Mouse (Mus musculus): Measurements from ENCODE around the gene 1700069L16Rik. TPM values are rescaled to one million over a fixed set of nuclear protein-coding genes. Genes with fewer than 3 reads are reported as not detected.

1700069L16Rik gene
- not detected in 2 replicates for polyA plus RNA-seq (2015; fragmentation: Nextera tagmentation; extraction: Ambion mirVana)

DNA sequence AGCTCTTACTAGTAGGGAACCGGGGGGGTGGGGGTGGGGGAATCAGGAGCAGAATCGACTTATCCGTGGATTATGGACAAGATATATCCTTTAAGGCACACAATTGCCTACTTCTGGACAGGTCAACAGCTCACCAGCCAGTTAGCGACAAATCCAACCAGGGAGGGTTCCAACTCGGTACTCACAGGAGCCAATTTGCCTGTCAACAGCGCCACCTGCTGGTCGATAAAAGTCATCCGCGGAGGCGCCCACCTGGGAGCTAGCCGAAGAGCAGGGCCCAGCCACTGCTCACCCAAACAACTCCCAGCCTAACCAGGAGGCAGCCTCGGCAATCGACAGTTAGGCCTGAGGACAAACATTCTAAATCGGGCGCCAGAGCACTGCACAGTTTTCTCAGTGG is at the start of gene 1700069L16Rik:
Gene 1700069L16Rik (minus strand): TSS at position 327 of the 400 bp plus-strand sequence.
- Histone ChIP-seq H3K4me3 (ENCODE audit: low read length) (no peak within 1 kb of the TSS), H3K9me3 (ENCODE audit: control insufficient read depth, low read length) (no peaks in the 10 kb centered on the region), H3K36me3 (ENCODE audit: control insufficient read depth, insufficient read depth, low read length) (no peaks in the 10 kb centered on the region), H3K27me3 (replicated peaks; ENCODE audit: control insufficient read depth, insufficient read depth, low read length) (no peaks in the 10 kb centered on the region), H3K4me1 (ENCODE audit: control insufficient read depth, insufficient read depth, low read depth, low read length) (peaks cover 6% of the 10 kb centered on the region; the same call in 1 of the 2 replicates), H3K9ac (ENCODE audit: low read depth, low read length) (no peak within 1 kb of the TSS), H3K4me2 (ENCODE audit: low read length) (no peak within 1 kb of the TSS), H3K27ac (ENCODE audit: low read depth, low read length) (peak within 1 kb of the TSS; percentile 50; the same call in 1 of the 2 replicates)
- 6% methylated on average over 15 of the region's 15 CpGs for WGBS
- peak; percentile 80 for ATAC-seq

DNA sequence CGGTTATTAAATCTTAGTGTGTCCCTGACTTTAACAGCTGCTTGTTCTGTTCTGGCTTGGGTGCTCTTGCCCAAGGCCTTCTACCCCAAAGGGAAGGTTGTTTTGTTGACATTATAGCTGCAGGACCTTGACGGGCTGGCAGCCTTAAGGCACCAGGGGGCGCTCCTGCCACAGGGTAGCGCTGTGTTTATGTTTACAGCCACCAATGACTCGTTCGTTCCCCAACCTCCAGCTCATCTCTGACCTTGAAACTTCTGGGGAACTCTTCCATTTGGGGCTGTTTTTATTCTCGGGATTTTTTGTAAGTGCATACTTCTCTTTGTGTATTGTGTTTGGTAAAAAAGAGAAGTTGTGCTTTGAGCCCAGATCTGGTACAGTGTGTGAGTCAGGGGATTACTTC is 49.1 kb upstream of the 1700069L16Rik start:
- Histone ChIP-seq H3K27me3 (replicated peaks; ENCODE audit: control insufficient read depth, insufficient read depth, low read length) (no peaks in the 10 kb centered on the region), H3K27ac (ENCODE audit: low read depth, low read length) (no peak overlapping the region), H3K36me3 (ENCODE audit: control insufficient read depth, insufficient read depth, low read length) (peaks cover 14% of the 10 kb centered on the region; the same call in 1 of the 2 replicates), H3K4me3 (ENCODE audit: low read length) (peak overlapping the region; percentile 91), H3K4me2 (ENCODE audit: low read length) (peak overlapping the region; percentile 94), H3K9me3 (ENCODE audit: control insufficient read depth, low read length) (no peaks in the 10 kb centered on the region), H3K9ac (ENCODE audit: low read depth, low read length) (no peak overlapping the region), H3K4me1 (ENCODE audit: control insufficient read depth, insufficient read depth, low read depth, low read length) (peaks cover 27% of the 10 kb centered on the region)
- no peak for ATAC-seq
- under 1% methylated on average over 7 of the region's 7 CpGs for WGBS

- Histone ChIP-seq H3K9ac (ENCODE audit: low read depth, low read length) (peak overlapping the region; percentile 93), H3K4me2 (ENCODE audit: low read length) (peak overlapping the region; percentile 94), H3K27me3 (replicated peaks; ENCODE audit: control insufficient read depth, insufficient read depth, low read length) (no peaks in the 10 kb centered on the region), H3K36me3 (ENCODE audit: control insufficient read depth, insufficient read depth, low read length) (peaks cover 16% of the 10 kb centered on the region), H3K9me3 (ENCODE audit: control insufficient read depth, low read length) (no peaks in the 10 kb centered on the region), H3K4me1 (ENCODE audit: control insufficient read depth, insufficient read depth, low read depth, low read length) (peaks cover 27% of the 10 kb centered on the region), H3K27ac (ENCODE audit: low read depth, low read length) (peak overlapping the region; percentile 99), H3K4me3 (ENCODE audit: low read length) (peak overlapping the region; percentile 91)
- 2% methylated on average over 26 of the region's 38 CpGs for WGBS
- peak; percentile 50 for ATAC-seq
These were observed 48.4 kb upstream of the 1700069L16Rik start for GRCm38 (mm10) chr5:113772905-113773519.

- peak within 1 kb of the TSS; percentile 91 for H3K4me3 ChIP-seq (ENCODE audit: low read length)
- WGBS, result under 1% methylated on average over 39 of the region's 49 CpGs
These were observed 47.9 kb upstream of the 1700069L16Rik start, which contains the start of the genes Sart3 and Iscu for GRCm38 (mm10) chr5:113772450-113772895. Gene Sart3, minus strand, starts transcription at chr5:113772510. Gene Iscu, plus strand, starts transcription at chr5:113772748.

GRCm38 (mm10) chr5:113771213-113772162 is 46.9 kb upstream of the 1700069L16Rik start:
- H3K4me2 ChIP-seq (ENCODE audit: low read length), result peak overlapping the region; percentile 94
- H3K9ac ChIP-seq (ENCODE audit: low read depth, low read length), result peak overlapping the region; percentile 93
- under 1% methylated on average over 86 of the region's 97 CpGs for WGBS
- H3K4me3 ChIP-seq (ENCODE audit: low read length), result peak overlapping the region; percentile 91
- H3K27me3 ChIP-seq (replicated peaks; ENCODE audit: control insufficient read depth, insufficient read depth, low read length), result no peaks in the 10 kb centered on the region
- H3K9me3 ChIP-seq (ENCODE audit: control insufficient read depth, low read length), result no peaks in the 10 kb centered on the region
- H3K27ac ChIP-seq (ENCODE audit: low read depth, low read length), result peak overlapping the region; percentile 99
- H3K4me1 ChIP-seq (ENCODE audit: control insufficient read depth, insufficient read depth, low read depth, low read length), result peaks cover 27% of the 10 kb centered on the region
- ATAC-seq, result peak; percentile 80
- peaks cover 11% of the 10 kb centered on the region for H3K36me3 ChIP-seq (ENCODE audit: control insufficient read depth, insufficient read depth, low read length)

More at GRCm38 (mm10) chr5:113772450-113772895, 47.9 kb upstream of the 1700069L16Rik start, which contains the start of the genes Sart3 and Iscu:
- Histone ChIP-seq H3K27ac (ENCODE audit: low read depth, low read length) (peak within 1 kb of the TSS; percentile 99), H3K9ac (ENCODE audit: low read depth, low read length) (peak within 1 kb of the TSS; percentile 93), H3K4me1 (ENCODE audit: control insufficient read depth, insufficient read depth, low read depth, low read length) (peaks cover 27% of the 10 kb centered on the region), H3K9me3 (ENCODE audit: control insufficient read depth, low read length) (no peaks in the 10 kb centered on the region), H3K4me2 (ENCODE audit: low read length) (peak within 1 kb of the TSS; percentile 94), H3K36me3 (ENCODE audit: control insufficient read depth, insufficient read depth, low read length) (peaks cover 17% of the 10 kb centered on the region), H3K27me3 (replicated peaks; ENCODE audit: control insufficient read depth, insufficient read depth, low read length) (no peaks in the 10 kb centered on the region)
- ATAC-seq, result peak; percentile 88

DNA sequence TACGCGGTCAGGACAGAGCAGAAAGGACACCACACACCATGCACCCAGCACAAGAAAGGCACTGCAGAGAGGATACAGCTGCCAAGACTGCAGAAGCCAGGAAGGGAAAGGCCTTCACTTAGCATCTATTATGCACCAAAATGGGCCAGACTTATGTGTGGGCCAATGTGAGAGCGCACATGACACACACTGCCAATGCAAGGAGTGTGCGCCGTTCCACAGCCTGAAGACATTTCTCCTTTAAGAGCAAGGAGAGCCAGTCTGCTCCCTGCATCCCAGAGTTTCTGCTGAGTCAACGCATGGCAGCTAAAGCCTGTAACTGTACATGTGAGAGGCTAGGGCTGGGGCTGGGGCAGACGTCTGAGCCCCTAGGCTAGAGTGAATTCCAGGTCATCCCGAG is 44.2 kb upstream of the 1700069L16Rik start:
- Histone ChIP-seq H3K27ac (ENCODE audit: low read depth, low read length) (no peak overlapping the region), H3K27me3 (replicated peaks; ENCODE audit: control insufficient read depth, insufficient read depth, low read length) (no peaks in the 10 kb centered on the region), H3K36me3 (ENCODE audit: control insufficient read depth, insufficient read depth, low read length) (peaks cover 3% of the 10 kb centered on the region), H3K9me3 (ENCODE audit: control insufficient read depth, low read length) (no peaks in the 10 kb centered on the region), H3K9ac (ENCODE audit: low read depth, low read length) (no peak overlapping the region), H3K4me3 (ENCODE audit: low read length) (no peak overlapping the region), H3K4me1 (ENCODE audit: control insufficient read depth, insufficient read depth, low read depth, low read length) (peaks cover 25% of the 10 kb centered on the region), H3K4me2 (ENCODE audit: low read length) (no peak overlapping the region)
- 88% methylated on average over 8 of the region's 8 CpGs for WGBS
- no peak for ATAC-seq

GRCm38 (mm10) chr5:113765641-113766526 is 41.3 kb upstream of the 1700069L16Rik start:
- no peak for ATAC-seq
- peaks cover 6% of the 10 kb centered on the region for H3K36me3 ChIP-seq (ENCODE audit: control insufficient read depth, insufficient read depth, low read length)
- no peak overlapping the region for H3K9ac ChIP-seq (ENCODE audit: low read depth, low read length)
- H3K27me3 ChIP-seq (replicated peaks; ENCODE audit: control insufficient read depth, insufficient read depth, low read length), result no peaks in the 10 kb centered on the region
- WGBS, result 93% methylated on average over 13 of the region's 13 CpGs
- H3K4me3 ChIP-seq (ENCODE audit: low read length), result no peak overlapping the region
- no peak overlapping the region for H3K27ac ChIP-seq (ENCODE audit: low read depth, low read length)
- H3K9me3 ChIP-seq (ENCODE audit: control insufficient read depth, low read length), result no peaks in the 10 kb centered on the region
- peaks cover 17% of the 10 kb centered on the region for H3K4me1 ChIP-seq (ENCODE audit: control insufficient read depth, insufficient read depth, low read depth, low read length)
- no peak overlapping the region for H3K4me2 ChIP-seq (ENCODE audit: low read length)

DNA sequence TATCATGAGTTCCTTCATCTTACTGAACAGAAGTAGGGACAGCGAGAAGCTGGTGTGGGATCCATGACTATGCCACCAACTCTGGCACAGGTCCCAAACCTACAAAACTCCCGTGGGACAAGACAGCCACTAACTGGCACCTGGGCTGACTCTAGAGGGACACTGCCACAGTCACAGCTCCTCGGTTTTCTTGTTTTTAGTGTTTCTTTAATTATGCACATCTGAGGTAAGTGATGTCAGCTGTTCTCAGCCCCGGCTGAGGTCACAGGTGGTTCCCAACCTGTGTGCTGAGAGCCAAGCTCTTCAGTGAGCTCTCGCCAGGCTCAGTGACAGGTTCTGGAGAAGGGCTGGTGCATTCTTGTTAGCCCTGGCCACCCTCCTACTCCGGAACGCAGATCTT is 39.9 kb upstream of the 1700069L16Rik start:
- Histone ChIP-seq H3K27me3 (replicated peaks; ENCODE audit: control insufficient read depth, insufficient read depth, low read length) (no peaks in the 10 kb centered on the region), H3K9ac (ENCODE audit: low read depth, low read length) (no peak overlapping the region), H3K4me1 (ENCODE audit: control insufficient read depth, insufficient read depth, low read depth, low read length) (peaks cover 5% of the 10 kb centered on the region), H3K36me3 (ENCODE audit: control insufficient read depth, insufficient read depth, low read length) (peaks cover 12% of the 10 kb centered on the region), H3K4me3 (ENCODE audit: low read length) (no peak overlapping the region), H3K4me2 (ENCODE audit: low read length) (no peak overlapping the region), H3K9me3 (ENCODE audit: control insufficient read depth, low read length) (no peaks in the 10 kb centered on the region), H3K27ac (ENCODE audit: low read depth, low read length) (no peak overlapping the region)
- WGBS, result 89% methylated on average over 7 of the region's 7 CpGs
- no peak for ATAC-seq

Measured in hindbrain, embryonic 16.5 days (tissue).